Mouse (Mus musculus) forebrain, embryonic 11.5 days (tissue): Measurements from ENCODE around the gene Zmynd10. TPM values are rescaled to one million over a fixed set of nuclear protein-coding genes. Genes with fewer than 3 reads are reported as not detected.
A peak's percentile ranks its signal among the peaks of the same experiment; 100 is the strongest.
"Not testable (repeated sequence)": the region's sequence is repeated elsewhere in the genome, so short reads cannot be mapped to it uniquely, and the experiment has no call there.

Source experiments
- ATAC-seq: fragments of 200-750 bp; cut with Nextera tagmentation; replicated peaks from 2 replicates; pipeline ENCODE4 v1.8.0; 2017; ENCODE audit warnings: moderate TSS enrichment; ENCODE audit not compliant: low FRiP score
- DNase-seq: peaks from one replicate; pipeline ENCODE4 v3.0.0-alpha.2; 2017; ENCODE audit warnings: low spot score
- H3K27ac ChIP-seq: fragments of 300-500 bp; sonication (generic); 2 replicates; pipeline ENCODE4 v1.5.1; 2014; ENCODE audit warnings: low read depth, low read length
- H3K27me3 ChIP-seq: fragments of 300-500 bp; sonication (generic); 2 replicates; pipeline ENCODE4 v1.6.1; 2014; ENCODE audit warnings: mild to moderate bottlenecking, low read length, mixed read lengths; ENCODE audit not compliant: control insufficient read depth, insufficient read depth
- H3K36me3 ChIP-seq: fragments of 300-500 bp; sonication (generic); 2 replicates; pipeline ENCODE4 v1.6.1; 2014; ENCODE audit warnings: mild to moderate bottlenecking, low read length, moderate library complexity, mixed read lengths; ENCODE audit not compliant: control insufficient read depth, insufficient read depth
- H3K4me1 ChIP-seq: fragments of 300-500 bp; sonication (generic); replicated peaks from 2 replicates; pipeline ENCODE4 v1.6.1; 2014; ENCODE audit warnings: low read length, mixed read lengths; ENCODE audit not compliant: control insufficient read depth, insufficient read depth
- H3K4me2 ChIP-seq: fragments of 300-500 bp; sonication (generic); 2 replicates; pipeline ENCODE4 v1.6.1; 2014; ENCODE audit warnings: low read depth, mild to moderate bottlenecking, low read length, moderate library complexity, mixed read lengths; ENCODE audit not compliant: severe bottlenecking
- H3K4me3 ChIP-seq: fragments of 300-500 bp; sonication (generic); 2 replicates; pipeline ENCODE4 v1.5.1; 2014; ENCODE audit warnings: low read depth, low read length
- H3K9ac ChIP-seq: fragments of 300-500 bp; sonication (generic); 2 replicates; pipeline ENCODE4 v1.6.1; 2014; ENCODE audit warnings: low read length
- H3K9me3 ChIP-seq: fragments of 300-500 bp; sonication (generic); 2 replicates; pipeline ENCODE4 v1.6.1; 2016; ENCODE audit warnings: low read length, mixed read lengths; ENCODE audit not compliant: control insufficient read depth
- WGBS: fragments of 180-500 bp; shearing (Covaris S2); extraction: QIAGEN DNeasy Blood & Tissue Kit; methylation state at CpG from one replicate; pipeline ENCODE4 v1.1.7; 2014; 5-methylcytosine and 5-hydroxymethylcytosine counted together
- polyA plus RNA-seq: library from polyadenylated mRNA; unstranded; fragments of >200 nt; fragmentation: Nextera tagmentation; extraction: Ambion mirVana; gene quantifications from 2 replicates; pipeline ENCODE4 v1.2.1, GENCODE M21; 2014

Zmynd10 gene
- polyA plus RNA-seq, 1 experiment from 2014 or later: 1.1 TPM

DNA sequence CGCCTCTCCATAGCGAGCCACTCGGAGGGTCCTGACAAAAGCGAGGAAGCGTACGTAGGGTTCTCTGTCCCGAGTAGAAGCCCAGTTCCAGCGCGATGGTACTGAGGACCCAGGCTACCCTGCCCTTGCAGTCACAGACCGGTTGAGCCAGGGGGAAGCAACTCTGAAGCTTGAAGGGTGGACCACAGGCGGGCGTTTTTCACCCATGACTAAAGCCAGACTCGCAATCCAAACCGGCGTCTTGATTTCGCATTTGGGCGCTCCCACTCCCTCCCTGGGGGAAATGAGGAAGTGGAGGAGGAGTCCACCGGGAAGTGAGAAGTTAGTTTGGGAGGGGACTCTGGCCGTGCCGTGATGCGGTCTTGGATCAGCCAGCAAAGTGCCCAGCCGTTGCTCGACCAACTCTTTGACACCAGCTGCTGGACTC, 7.9 kb downstream of the Zmynd10 start:
- Histone ChIP-seq H3K9ac (peak overlapping the region; percentile 86), H3K27ac (peak overlapping the region; percentile 78), H3K27me3 (peaks cover 12% of the 10 kb centered on the region), H3K36me3 (peaks cover 13% of the 10 kb centered on the region; the same call in 1 of the 2 replicates), H3K4me2 (peak overlapping the region; percentile 78), H3K4me3 (peak overlapping the region; percentile 67), H3K4me1 (peaks cover 29% of the 10 kb centered on the region), H3K9me3 (no peaks in the 10 kb centered on the region)
- ATAC-seq (peak; percentile 19), DNase-seq (no peak)
- WGBS: under 1% methylated on average over 21 of the region's 23 CpGs

GRCm38 (mm10) chr9:107555701-107556100, 8.6 kb downstream of the Zmynd10 start:
- H3K4me2 ChIP-seq: peak overlapping the region; percentile 78
- H3K9ac ChIP-seq: peak overlapping the region; percentile 86
- peaks cover 14% of the 10 kb centered on the region; the same call in 1 of the 2 replicates for H3K36me3 ChIP-seq
- 47% methylated on average over 2 of the region's 2 CpGs for WGBS
- no peak overlapping the region for H3K27ac ChIP-seq
- peaks cover 29% of the 10 kb centered on the region for H3K4me1 ChIP-seq
- H3K9me3 ChIP-seq: no peaks in the 10 kb centered on the region
- ATAC-seq: no peak
- H3K27me3 ChIP-seq: peaks cover 6% of the 10 kb centered on the region; the same call in 1 of the 2 replicates
- H3K4me3 ChIP-seq: peak overlapping the region; percentile 67
- DNase-seq: no peak

- H3K9ac ChIP-seq: peak overlapping the region; percentile 39; the same call in 1 of the 2 replicates
- DNase-seq (no peak), ATAC-seq (no peak)
- H3K9me3 ChIP-seq: no peaks in the 10 kb centered on the region
- 83% methylated on average over 3 of the region's 3 CpGs for WGBS
- peak overlapping the region; percentile 78; the same call in 1 of the 2 replicates for H3K4me2 ChIP-seq
- H3K27me3 ChIP-seq: peaks cover 2% of the 10 kb centered on the region; the same call in 1 of the 2 replicates
- H3K4me3 ChIP-seq: peak overlapping the region; percentile 67
- peaks cover 17% of the 10 kb centered on the region; the same call in 1 of the 2 replicates for H3K36me3 ChIP-seq
- peaks cover 25% of the 10 kb centered on the region for H3K4me1 ChIP-seq
- no peak overlapping the region for H3K27ac ChIP-seq
These were observed 9.2 kb downstream of the Zmynd10 start for GRCm38 (mm10) chr9:107556346-107556745.

DNA sequence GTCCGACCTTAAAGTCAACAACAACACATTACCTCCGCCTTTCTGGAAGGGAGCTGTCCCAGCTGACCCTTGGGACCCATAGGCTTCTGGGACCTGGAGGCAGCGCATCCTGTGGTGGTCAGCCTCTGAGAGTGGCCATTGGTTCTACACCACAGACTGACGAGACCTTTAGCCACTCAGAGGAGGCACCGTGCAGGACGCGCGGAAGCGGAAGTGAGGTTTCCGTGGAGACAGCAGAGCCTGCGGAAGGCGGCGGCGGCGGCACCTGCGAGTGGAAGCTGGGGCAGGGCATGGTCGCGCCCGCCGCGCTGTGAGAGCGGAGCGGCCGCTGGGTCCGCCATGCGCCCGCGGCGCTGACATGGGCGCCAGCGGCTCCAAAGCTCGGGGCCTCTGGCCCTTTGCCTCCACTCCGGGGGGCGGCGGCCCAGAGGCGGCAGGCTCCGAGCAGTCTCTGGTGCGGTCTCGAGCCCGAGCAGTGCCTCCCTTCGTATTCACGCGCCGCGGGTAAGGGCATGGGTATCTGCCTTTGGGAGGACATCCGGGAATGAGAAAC, 16.0 kb downstream of the Zmynd10 start, which contains the start of gene Tusc2:
Gene Tusc2 (plus strand): TSS at position 227 of the 553 bp plus-strand sequence.
- ATAC-seq (peak; percentile 95), DNase-seq (peak; percentile 96)
- Histone ChIP-seq H3K4me3 (peak within 1 kb of the TSS; percentile 89), H3K9ac (peak within 1 kb of the TSS; percentile 81), H3K4me2 (peak within 1 kb of the TSS; percentile 87), H3K27me3 (no peaks in the 10 kb centered on the region), H3K27ac (no peak within 1 kb of the TSS), H3K9me3 (no peaks in the 10 kb centered on the region), H3K36me3 (peaks cover 21% of the 10 kb centered on the region; the same call in 1 of the 2 replicates), H3K4me1 (peaks cover 11% of the 10 kb centered on the region)
- WGBS: under 1% methylated on average over 46 of the region's 46 CpGs

- not testable (repeated sequence) for H3K27me3 ChIP-seq, H3K9ac ChIP-seq, H3K4me3 ChIP-seq, ATAC-seq, H3K36me3 ChIP-seq, H3K4me2 ChIP-seq, H3K9me3 ChIP-seq, H3K27ac ChIP-seq, DNase-seq
- WGBS: 48% methylated on average over 5 of the region's 5 CpGs
- peaks cover 19% of the 10 kb centered on the region for H3K4me1 ChIP-seq
These were observed 18.5 kb downstream of the Zmynd10 start for GRCm38 (mm10) chr9:107565556-107565955.

DNA sequence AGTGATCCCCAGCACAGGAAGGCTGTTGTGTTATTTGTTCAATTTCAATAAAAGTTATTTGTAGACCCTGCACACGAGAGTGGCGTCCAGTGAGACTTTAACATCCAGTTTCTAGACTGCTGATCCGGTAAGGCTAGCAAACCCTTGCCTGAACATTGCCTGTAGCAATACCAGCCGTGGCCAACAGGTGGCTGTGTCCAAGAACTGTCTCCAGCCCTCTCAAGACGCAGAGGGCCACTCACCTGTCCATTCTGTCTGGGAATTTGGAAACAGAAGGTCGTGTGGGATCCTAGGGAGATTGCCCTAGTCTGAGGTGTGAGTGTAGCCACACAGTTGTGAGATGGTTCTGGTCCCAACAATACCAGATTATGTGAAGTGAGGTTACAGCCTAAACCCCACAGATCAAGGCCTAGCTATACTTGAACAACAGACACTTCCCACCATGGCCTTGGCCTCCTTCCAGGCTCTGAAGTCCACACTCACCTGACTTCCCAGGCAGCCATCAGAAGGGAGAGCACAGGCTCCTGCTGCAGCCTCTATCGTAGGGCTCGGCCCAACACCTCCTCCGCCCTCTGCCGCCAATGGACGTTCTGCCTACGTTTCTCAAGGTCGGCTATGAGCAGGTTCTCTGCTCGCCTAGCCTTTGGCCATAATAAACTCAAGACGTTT, 19.1 kb downstream of the Zmynd10 start:
- Histone ChIP-seq H3K9me3 (no peaks in the 10 kb centered on the region), H3K4me1 (peaks cover 24% of the 10 kb centered on the region), H3K27me3 (no peaks in the 10 kb centered on the region), H3K4me2 (no peak overlapping the region), H3K4me3 (no peak overlapping the region), H3K36me3 (peaks cover 9% of the 10 kb centered on the region; the same call in 1 of the 2 replicates), H3K27ac (no peak overlapping the region), H3K9ac (no peak overlapping the region)
- ATAC-seq (no peak), DNase-seq (peak; percentile 89)
- 62% methylated on average over 15 of the region's 15 CpGs for WGBS

DNA sequence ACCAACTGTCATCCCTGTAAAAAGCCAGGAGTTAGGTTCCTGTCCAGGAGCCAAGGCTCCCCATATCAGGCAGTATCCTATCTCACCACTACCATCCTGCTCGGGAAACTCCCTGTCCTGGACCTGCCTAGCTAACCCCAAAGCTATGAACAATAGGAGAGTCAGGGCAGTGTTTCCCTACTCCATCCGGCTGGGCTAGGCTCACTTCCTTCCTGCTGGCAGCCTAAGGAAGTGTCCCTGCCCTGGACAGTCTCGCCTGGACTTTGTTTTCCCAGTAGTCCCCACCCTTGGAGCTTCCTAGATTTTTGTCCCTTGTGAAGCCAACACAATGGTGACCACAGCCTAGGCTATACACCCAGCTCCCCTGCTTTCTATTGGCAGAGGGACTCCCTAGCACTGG, 19.8 kb downstream of the Zmynd10 start:
- no peaks in the 10 kb centered on the region for H3K9me3 ChIP-seq
- peaks cover 28% of the 10 kb centered on the region for H3K4me1 ChIP-seq
- peaks cover 7% of the 10 kb centered on the region; the same call in 1 of the 2 replicates for H3K36me3 ChIP-seq
- no peak overlapping the region for H3K4me2 ChIP-seq
- 65% methylated on average over 3 of the region's 3 CpGs for WGBS
- no peak overlapping the region for H3K4me3 ChIP-seq
- DNase-seq (no peak), ATAC-seq (no peak)
- no peaks in the 10 kb centered on the region for H3K27me3 ChIP-seq
- H3K27ac ChIP-seq: no peak overlapping the region
- no peak overlapping the region for H3K9ac ChIP-seq

GRCm38 (mm10) chr9:107567702-107568319, 20.7 kb downstream of the Zmynd10 start, which contains the start of gene Hyal2:
TSS of gene Hyal2 (plus strand) at chr9:107567945.
- Histone ChIP-seq H3K9me3 (no peaks in the 10 kb centered on the region), H3K27me3 (no peaks in the 10 kb centered on the region), H3K9ac (peak within 1 kb of the TSS; percentile 94), H3K36me3 (peaks cover 13% of the 10 kb centered on the region; the same call in 1 of the 2 replicates), H3K27ac (peak within 1 kb of the TSS; percentile 81), H3K4me1 (peaks cover 28% of the 10 kb centered on the region), H3K4me2 (peak within 1 kb of the TSS; percentile 81), H3K4me3 (peak within 1 kb of the TSS; percentile 79)
- DNase-seq (peak; percentile 58), ATAC-seq (no peak)
- 6% methylated on average over 18 of the region's 18 CpGs for WGBS
